Mouse (Mus musculus): ENCODE results near the gene Slc43a2. TPM values are rescaled to one million over a fixed set of nuclear protein-coding genes. Genes with fewer than 3 reads are reported as not detected.
A peak's percentile ranks its signal among the peaks of the same experiment; 100 is the strongest.

Slc43a2 gene
- polyA plus RNA-seq, 1 experiment = 231 TPM

- H3K4me1 ChIP-seq (ENCODE audit: control insufficient read depth, insufficient read depth, low read length) = no peaks in the 10 kb centered on the region
- H3K27ac ChIP-seq (ENCODE audit: insufficient read depth, low read depth, low read length) = no peak overlapping the region
- H3K4me3 ChIP-seq (ENCODE audit: insufficient read depth, low read length) = no peak overlapping the region
- no peak for TF ChIP-seq POLR2A (IDR thresholded peaks at IDR 0.05; ENCODE audit: borderline replicate concordance, low read depth, low read length)
- TF ChIP-seq CTCF (IDR thresholded peaks at IDR 0.05; ENCODE audit: low read depth, low read length) = no peak
These were observed 84.1 kb downstream of the Slc43a2 start for GRCm38 (mm10) chr11:75615556-75615955.

GRCm38 (mm10) chr11:75619133-75619532, 87.6 kb downstream of the Slc43a2 start:
- no peak overlapping the region for H3K27ac ChIP-seq (ENCODE audit: insufficient read depth, low read depth, low read length)
- no peak overlapping the region for H3K4me3 ChIP-seq (ENCODE audit: insufficient read depth, low read length)
- TF ChIP-seq CTCF (IDR thresholded peaks at IDR 0.05; ENCODE audit: low read depth, low read length) (peak; percentile 59), POLR2A (IDR thresholded peaks at IDR 0.05; ENCODE audit: borderline replicate concordance, low read depth, low read length) (no peak)
- H3K4me1 ChIP-seq (ENCODE audit: control insufficient read depth, insufficient read depth, low read length) = peaks cover 22% of the 10 kb centered on the region

GRCm38 (mm10) chr11:75620136-75620780, 88.8 kb downstream of the Slc43a2 start:
- TF ChIP-seq CTCF (IDR thresholded peaks at IDR 0.05; ENCODE audit: low read depth, low read length) = no peak
- TF ChIP-seq POLR2A (IDR thresholded peaks at IDR 0.05; ENCODE audit: borderline replicate concordance, low read depth, low read length) = no peak
- H3K27ac ChIP-seq (ENCODE audit: insufficient read depth, low read depth, low read length) = no peak overlapping the region
- peaks cover 30% of the 10 kb centered on the region for H3K4me1 ChIP-seq (ENCODE audit: control insufficient read depth, insufficient read depth, low read length)

GRCm38 (mm10) chr11:75621426-75621825, 89.9 kb downstream of the Slc43a2 start:
- H3K4me3 ChIP-seq (ENCODE audit: insufficient read depth, low read length) = no peak overlapping the region
- peak overlapping the region; percentile 43 for H3K27ac ChIP-seq (ENCODE audit: insufficient read depth, low read depth, low read length)
- TF ChIP-seq CTCF (IDR thresholded peaks at IDR 0.05; ENCODE audit: low read depth, low read length) = no peak
- H3K4me1 ChIP-seq (ENCODE audit: control insufficient read depth, insufficient read depth, low read length) = peaks cover 37% of the 10 kb centered on the region

More at GRCm38 (mm10) chr11:75620136-75620780, 88.8 kb downstream of the Slc43a2 start:
- no peak overlapping the region for H3K4me3 ChIP-seq (ENCODE audit: insufficient read depth, low read length)

GRCm38 (mm10) chr11:75622588-75623329, 91.3 kb downstream of the Slc43a2 start:
- no peak for TF ChIP-seq CTCF (IDR thresholded peaks at IDR 0.05; ENCODE audit: low read depth, low read length)
- no peak for TF ChIP-seq POLR2A (IDR thresholded peaks at IDR 0.05; ENCODE audit: borderline replicate concordance, low read depth, low read length)
- Histone ChIP-seq H3K27ac (ENCODE audit: insufficient read depth, low read depth, low read length) (peak overlapping the region; percentile 83), H3K4me3 (ENCODE audit: insufficient read depth, low read length) (no peak overlapping the region)

GRCm38 (mm10) chr11:75624102-75624554, 92.6 kb downstream of the Slc43a2 start:
- TF ChIP-seq CTCF (IDR thresholded peaks at IDR 0.05; ENCODE audit: low read depth, low read length) (no peak), POLR2A (IDR thresholded peaks at IDR 0.05; ENCODE audit: borderline replicate concordance, low read depth, low read length) (no peak)
- peak overlapping the region; percentile 83 for H3K27ac ChIP-seq (ENCODE audit: insufficient read depth, low read depth, low read length)
- peaks cover 37% of the 10 kb centered on the region for H3K4me1 ChIP-seq (ENCODE audit: control insufficient read depth, insufficient read depth, low read length)
- no peak overlapping the region for H3K4me3 ChIP-seq (ENCODE audit: insufficient read depth, low read length)

More at GRCm38 (mm10) chr11:75622588-75623329, 91.3 kb downstream of the Slc43a2 start:
- peaks cover 37% of the 10 kb centered on the region for H3K4me1 ChIP-seq (ENCODE audit: control insufficient read depth, insufficient read depth, low read length)

DNA sequence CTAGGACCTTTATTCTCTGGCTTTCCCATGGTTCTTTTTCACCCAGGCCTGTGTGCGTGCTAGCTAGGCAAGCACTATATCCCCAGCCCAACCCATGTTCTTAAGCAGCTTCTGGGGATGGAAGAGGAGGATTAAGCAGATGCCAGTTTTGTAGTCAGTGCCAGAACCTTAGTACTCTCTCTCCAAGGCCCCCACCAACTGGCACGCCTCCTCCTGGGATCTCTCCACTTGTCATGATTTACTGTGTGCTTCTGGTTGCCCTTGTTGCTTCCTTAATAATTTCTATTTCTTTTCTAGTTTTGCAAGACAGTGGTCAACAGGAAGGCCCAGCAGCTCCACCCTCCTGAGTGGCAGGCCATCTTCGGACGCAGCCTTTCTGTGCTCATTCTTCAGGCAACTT, 94.3 kb downstream of the Slc43a2 start:
- Histone ChIP-seq H3K27ac (ENCODE audit: insufficient read depth, low read depth, low read length) (peak overlapping the region; percentile 76), H3K4me3 (ENCODE audit: insufficient read depth, low read length) (no peak overlapping the region), H3K4me1 (ENCODE audit: control insufficient read depth, insufficient read depth, low read length) (peaks cover 43% of the 10 kb centered on the region)
- TF ChIP-seq POLR2A (IDR thresholded peaks at IDR 0.05; ENCODE audit: borderline replicate concordance, low read depth, low read length) (no peak), CTCF (IDR thresholded peaks at IDR 0.05; ENCODE audit: low read depth, low read length) (no peak)

Other genes with a start within 250 kb of the Slc43a2 start
- 43.2 and 48.2 TPM in 2 replicates for gene Rpa1, start 183.4 kb upstream of the Slc43a2 start, polyA plus RNA-seq (2012; ENCODE audit: insufficient read depth, insufficient read length, missing spikeins)
- 3.3 and 4.9 TPM in 2 replicates for gene Smyd4, start 183.3 kb upstream of the Slc43a2 start, polyA plus RNA-seq (2012; ENCODE audit: insufficient read depth, insufficient read length, missing spikeins)
- gene Serpinf1, start 109.0 kb upstream of the Slc43a2 start, polyA plus RNA-seq (2012; ENCODE audit: insufficient read depth, insufficient read length, missing spikeins) = 8.6 and 9.9 TPM in 2 replicates
- gene Serpinf2, start 92.1 kb upstream of the Slc43a2 start, polyA plus RNA-seq (2012; ENCODE audit: insufficient read depth, insufficient read length, missing spikeins) = not detected in 2 replicates
- gene Wdr81, start 77.0 kb upstream of the Slc43a2 start, polyA plus RNA-seq (2012; ENCODE audit: insufficient read depth, insufficient read length, missing spikeins) = 41.1 and 46.6 TPM in 2 replicates
- gene Tlcd2, start 70.0 kb upstream of the Slc43a2 start, polyA plus RNA-seq (2012; ENCODE audit: insufficient read depth, insufficient read length, missing spikeins) = 3.6 and 4.3 TPM in 2 replicates
- gene Prpf8, start 44.9 kb upstream of the Slc43a2 start, polyA plus RNA-seq (2012; ENCODE audit: insufficient read depth, insufficient read length, missing spikeins) = 51.0 and 65.7 TPM in 2 replicates
- 12.8 and 15.9 TPM in 2 replicates for gene Rilp, start 21.6 kb upstream of the Slc43a2 start, polyA plus RNA-seq (2012; ENCODE audit: insufficient read depth, insufficient read length, missing spikeins)
- gene Scarf1, start 18.2 kb upstream of the Slc43a2 start, polyA plus RNA-seq (2012; ENCODE audit: insufficient read depth, insufficient read length, missing spikeins) = 32.8 and 33.5 TPM in 2 replicates
- 512 TPM in 2 replicates for gene Pitpna, start 56.4 kb downstream of the Slc43a2 start, polyA plus RNA-seq (2012; ENCODE audit: insufficient read depth, insufficient read length, missing spikeins)
- 85.4 and 101 TPM in 2 replicates for gene Inpp5k, start 99.3 kb downstream of the Slc43a2 start, polyA plus RNA-seq (2012; ENCODE audit: insufficient read depth, insufficient read length, missing spikeins)
- 77.3 and 90.4 TPM in 2 replicates for gene Myo1c, start 118.8 kb downstream of the Slc43a2 start, polyA plus RNA-seq (2012; ENCODE audit: insufficient read depth, insufficient read length, missing spikeins)
- 67.0 and 70.3 TPM in 2 replicates for gene Crk, start 147.6 kb downstream of the Slc43a2 start, polyA plus RNA-seq (2012; ENCODE audit: insufficient read depth, insufficient read length, missing spikeins)
- gene Ywhae, start 201.2 kb downstream of the Slc43a2 start, polyA plus RNA-seq (2012; ENCODE audit: insufficient read depth, insufficient read length, missing spikeins) = 337 and 382 TPM in 2 replicates

All from bone marrow macrophage, adult 2 months (primary cell).